Comparison of ENCODE assay signal across 8 mouse cellular contexts in genomic region chr16:43574006-43574764, GRCm38 (mm10).
DNase-seq lines count a peak whose midpoint lies in the region; ATAC-seq lines count a peak whose summit lies in the region.

No protein-coding gene starts in this region.

- no peak overlapping the region for H3K9ac ChIP-seq in embryonic facial prominence, embryonic 13.5 days
- H3K9ac ChIP-seq in midbrain, embryonic 14.5 days (replicated peaks; ENCODE audit: low read length), result no peak overlapping the region

- H3K9me3 ChIP-seq in embryonic facial prominence, embryonic 13.5 days, result no peaks in the 10 kb centered on the region
- no peaks in the 10 kb centered on the region for H3K9me3 ChIP-seq in limb, embryonic 10.5 days (replicated peaks)
- no peaks in the 10 kb centered on the region for H3K9me3 ChIP-seq in midbrain, embryonic 14.5 days (ENCODE audit: control insufficient read depth, low read length)

- no peak overlapping the region for H3K4me3 ChIP-seq in embryonic facial prominence, embryonic 13.5 days
- no peak overlapping the region for H3K4me3 ChIP-seq in limb, embryonic 10.5 days
- H3K4me3 ChIP-seq in midbrain, embryonic 14.5 days (replicated peaks; ENCODE audit: low read depth, low read length), result no peak overlapping the region

- ATAC-seq in embryonic facial prominence, embryonic 13.5 days (ENCODE audit: insufficient number of reproducible peaks, insufficient read depth, low FRiP score, low TSS enrichment, low read depth), result peak; percentile 77
- ATAC-seq in midbrain, embryonic 14.5 days (ENCODE audit: low FRiP score, low TSS enrichment), result peak; percentile 63

- peak overlapping the region; percentile 77 for H3K27ac ChIP-seq in embryonic facial prominence, embryonic 13.5 days
- H3K27ac ChIP-seq in limb, embryonic 10.5 days, result peak overlapping the region; percentile 46; the same call in 1 of the 2 replicates
- peak overlapping the region; percentile 53 for H3K27ac ChIP-seq in midbrain, embryonic 14.5 days (replicated peaks; ENCODE audit: low read depth, low read length)

- H3K4me1 ChIP-seq in embryonic facial prominence, embryonic 13.5 days, result peaks cover 64% of the 10 kb centered on the region
- H3K4me1 ChIP-seq in limb, embryonic 10.5 days, result peaks cover 25% of the 10 kb centered on the region
- peaks cover 25% of the 10 kb centered on the region for H3K4me1 ChIP-seq in midbrain, embryonic 14.5 days (ENCODE audit: control insufficient read depth, insufficient read depth, low read length)

- H3K36me3 ChIP-seq in embryonic facial prominence, embryonic 13.5 days, result no peaks in the 10 kb centered on the region
- no peaks in the 10 kb centered on the region for H3K36me3 ChIP-seq in limb, embryonic 10.5 days
- peaks cover 18% of the 10 kb centered on the region for H3K36me3 ChIP-seq in midbrain, embryonic 14.5 days (ENCODE audit: control insufficient read depth, insufficient read depth, low read length)

- DNase-seq in 3T3-L1 (ENCODE audit: low read depth, low spot score), result peak; percentile 95
- peak; percentile 94 to 95 for DNase-seq in adrenal gland, postnatal 36 days
- DNase-seq in heart, adult 18-20 months, result peak; percentile 94 to 98
- DNase-seq in kidney, adult 18-20 months, result peak; percentile 93
- peak; percentile 78 for DNase-seq in limb, embryonic 10.5 days (ENCODE audit: low spot score)
- DNase-seq in midbrain, embryonic 14.5 days, result peak; percentile 94
- peak; percentile 53 to 77 for DNase-seq in spleen, adult 18-20 months

- no peaks in the 10 kb centered on the region for H3K27me3 ChIP-seq in embryonic facial prominence, embryonic 13.5 days
- H3K27me3 ChIP-seq in limb, embryonic 10.5 days (ENCODE audit: low read depth, poor library complexity, severe bottlenecking), result 0 out of 2 replicates have a peak, but pooled peaks cover 5% of the 10 kb centered on the region
- H3K27me3 ChIP-seq in midbrain, embryonic 14.5 days (ENCODE audit: control insufficient read depth, insufficient read depth, low read length), result no peaks in the 10 kb centered on the region

- WGBS in embryonic facial prominence, embryonic 13.5 days, result 36% methylated on average over 7 of the region's 7 CpGs
- WGBS in limb, embryonic 10.5 days, result 52% methylated on average over 7 of the region's 7 CpGs
- WGBS in midbrain, embryonic 14.5 days, result 48% methylated on average over 7 of the region's 7 CpGs

- no peak overlapping the region for H3K4me2 ChIP-seq in embryonic facial prominence, embryonic 13.5 days
- no peak overlapping the region for H3K4me2 ChIP-seq in midbrain, embryonic 14.5 days (ENCODE audit: low read length)
